Mouse (Mus musculus) kidney, embryonic 16.5 days (tissue): Measurements from ENCODE around the gene Zfp619. TPM values are rescaled to one million over a fixed set of nuclear protein-coding genes. Genes with fewer than 3 reads are reported as not detected.

Experiments
- ATAC-seq: fragments of 200-750 bp; cut with Nextera tagmentation; 2 replicates; pipeline ENCODE4 v1.8.0; 2017; ENCODE audit warnings: moderate TSS enrichment; ENCODE audit not compliant: low FRiP score, low TSS enrichment
- H3K27ac ChIP-seq: fragments of 300-500 bp; sonication (generic); 2 replicates; pipeline ENCODE4 v1.5.1; 2014; ENCODE audit warnings: low read length
- H3K27me3 ChIP-seq: fragments of 300-500 bp; sonication (generic); 2 replicates; pipeline ENCODE4 v1.6.1; 2014; ENCODE audit warnings: low read length, control low read depth, mixed read lengths; ENCODE audit not compliant: insufficient read depth
- H3K36me3 ChIP-seq: fragments of 300-500 bp; sonication (generic); 2 replicates; pipeline ENCODE4 v1.6.1; 2014; ENCODE audit warnings: low read length, control low read depth, mixed read lengths; ENCODE audit not compliant: insufficient read depth
- H3K4me1 ChIP-seq: fragments of 300-500 bp; sonication (generic); 2 replicates; pipeline ENCODE4 v1.6.1; 2014; ENCODE audit warnings: low read length, control low read depth, mixed read lengths; ENCODE audit not compliant: insufficient read depth
- H3K4me2 ChIP-seq: fragments of 300-500 bp; sonication (generic); replicated peaks from 2 replicates; pipeline ENCODE4 v1.6.1; 2014; ENCODE audit warnings: low read depth, low read length
- H3K4me3 ChIP-seq: fragments of 300-500 bp; sonication (generic); 2 replicates; pipeline ENCODE4 v1.5.1; 2014; ENCODE audit warnings: mild to moderate bottlenecking, low read length
- H3K9ac ChIP-seq: fragments of 300-500 bp; sonication (generic); replicated peaks from 2 replicates; pipeline ENCODE4 v1.6.1; 2014; ENCODE audit warnings: low read length
- H3K9me3 ChIP-seq: fragments of 300-500 bp; sonication (generic); 2 replicates; pipeline ENCODE4 v1.6.1; 2016; ENCODE audit warnings: low read length, control low read depth
- WGBS: fragments of 180-500 bp; shearing (Covaris S2); extraction: QIAGEN DNeasy Blood & Tissue Kit; methylation state at CpG from one replicate; pipeline ENCODE4 v1.1.7; 2014; 5-methylcytosine and 5-hydroxymethylcytosine counted together
- polyA plus RNA-seq: library from polyadenylated mRNA; unstranded; fragments of >200 nt; fragmentation: Nextera tagmentation; extraction: Ambion mirVana; gene quantifications from 2 replicates; pipeline ENCODE4 v1.2.1, GENCODE M21; 2015

Zfp619 gene
- polyA plus RNA-seq: 2.0 and 2.3 TPM in 2 replicates

- Histone ChIP-seq H3K27ac (peak within 1 kb of the TSS; percentile 98), H3K9ac (peak within 1 kb of the TSS; percentile 84), H3K27me3 (no peaks in the 10 kb centered on the region), H3K9me3 (no peaks in the 10 kb centered on the region), H3K36me3 (no peaks in the 10 kb centered on the region), H3K4me2 (peak within 1 kb of the TSS; percentile 67), H3K4me1 (no peaks in the 10 kb centered on the region), H3K4me3 (peak within 1 kb of the TSS; percentile 65)
- under 1% methylated on average over 43 of the region's 43 CpGs for WGBS
- peak; percentile 98 for ATAC-seq
These were observed at the start of gene Zfp619 for GRCm38 (mm10) chr7:39517616-39518177. Zfp619 (plus strand) TSS chr7:39517766.

- Histone ChIP-seq H3K9me3 (peaks cover 7% of the 10 kb centered on the region), H3K27me3 (no peaks in the 10 kb centered on the region), H3K36me3 (peaks cover 24% of the 10 kb centered on the region), H3K4me1 (no peaks in the 10 kb centered on the region), H3K4me2 (no peak overlapping the region), H3K4me3 (no peak overlapping the region), H3K9ac (no peak overlapping the region), H3K27ac (no peak overlapping the region)
- 83% methylated on average over 2 of the region's 2 CpGs for WGBS
- no peak for ATAC-seq
These were observed 38.6 kb upstream of the Zfp619 start for GRCm38 (mm10) chr7:39479013-39479412.

GRCm38 (mm10) chr7:39484384-39484783, 33.2 kb upstream of the Zfp619 start:
- no peak for ATAC-seq
- Histone ChIP-seq H3K9ac (no peak overlapping the region), H3K27me3 (no peaks in the 10 kb centered on the region), H3K36me3 (no peaks in the 10 kb centered on the region), H3K27ac (no peak overlapping the region), H3K4me1 (0 out of 2 replicates have a peak, but pooled peaks cover 3% of the 10 kb centered on the region), H3K9me3 (no peaks in the 10 kb centered on the region), H3K4me3 (no peak overlapping the region), H3K4me2 (no peak overlapping the region)
- 56% methylated on average over 6 of the region's 6 CpGs for WGBS

- no peaks in the 10 kb centered on the region for H3K36me3 ChIP-seq
- H3K27ac ChIP-seq: no peak overlapping the region
- no peaks in the 10 kb centered on the region for H3K27me3 ChIP-seq
- peak overlapping the region; percentile 63 for H3K9ac ChIP-seq
- 14% methylated on average over 23 of the region's 23 CpGs for WGBS
- no peaks in the 10 kb centered on the region for H3K9me3 ChIP-seq
- peak overlapping the region; percentile 52 for H3K4me3 ChIP-seq
- H3K4me1 ChIP-seq: 0 out of 2 replicates have a peak, but pooled peaks cover 3% of the 10 kb centered on the region
- ATAC-seq: peak; percentile 76
- peak overlapping the region; percentile 78 for H3K4me2 ChIP-seq
These were observed 30.3 kb upstream of the Zfp619 start for GRCm38 (mm10) chr7:39487159-39487853.

- no peaks in the 10 kb centered on the region for H3K9me3 ChIP-seq
- no peaks in the 10 kb centered on the region for H3K36me3 ChIP-seq
- WGBS: 30% methylated on average over 9 of the region's 9 CpGs
- H3K4me2 ChIP-seq: peak overlapping the region; percentile 78
- peak overlapping the region; percentile 52 for H3K4me3 ChIP-seq
- H3K27ac ChIP-seq: no peak overlapping the region
- ATAC-seq: no peak
- H3K4me1 ChIP-seq: 0 out of 2 replicates have a peak, but pooled peaks cover 3% of the 10 kb centered on the region
- no peaks in the 10 kb centered on the region for H3K27me3 ChIP-seq
- H3K9ac ChIP-seq: peak overlapping the region; percentile 63; the same call in 1 of the 2 replicates
These were observed 29.7 kb upstream of the Zfp619 start for GRCm38 (mm10) chr7:39487854-39488205.

- no peak overlapping the region for H3K4me2 ChIP-seq
- no peaks in the 10 kb centered on the region for H3K4me1 ChIP-seq
- H3K9ac ChIP-seq: no peak overlapping the region
- 0 out of 2 replicates have a peak, but pooled peaks cover 2% of the 10 kb centered on the region for H3K9me3 ChIP-seq
- no peaks in the 10 kb centered on the region for H3K27me3 ChIP-seq
- no peak overlapping the region for H3K4me3 ChIP-seq
- WGBS: 91% methylated on average over 3 of the region's 3 CpGs
- 0 out of 2 replicates have a peak, but pooled peaks cover 3% of the 10 kb centered on the region for H3K36me3 ChIP-seq
- no peak overlapping the region for H3K27ac ChIP-seq
- no peak for ATAC-seq
These were observed 22.9 kb upstream of the Zfp619 start for GRCm38 (mm10) chr7:39494646-39495045.

GRCm38 (mm10) chr7:39504100-39504499, 13.5 kb upstream of the Zfp619 start:
- Histone ChIP-seq H3K4me2 (no peak overlapping the region), H3K4me1 (no peaks in the 10 kb centered on the region), H3K27ac (no peak overlapping the region), H3K36me3 (no peaks in the 10 kb centered on the region), H3K9ac (no peak overlapping the region), H3K4me3 (no peak overlapping the region), H3K9me3 (no peaks in the 10 kb centered on the region), H3K27me3 (no peaks in the 10 kb centered on the region)
- 86% methylated on average over 1 of the region's 1 CpGs for WGBS
- ATAC-seq: no peak

GRCm38 (mm10) chr7:39518362-39518761, 796 bp downstream of the Zfp619 start:
- ATAC-seq: no peak
- H3K9ac ChIP-seq: no peak overlapping the region

GRCm38 (mm10) chr7:39523703-39524424, 6.3 kb downstream of the Zfp619 start:
- no peak for ATAC-seq
- WGBS: 89% methylated on average over 1 of the region's 1 CpGs

More at GRCm38 (mm10) chr7:39518362-39518761, 796 bp downstream of the Zfp619 start:
- Histone ChIP-seq H3K9me3 (no peaks in the 10 kb centered on the region), H3K4me3 (peak overlapping the region; percentile 65), H3K4me2 (peak overlapping the region; percentile 67; the same call in 1 of the 2 replicates), H3K27ac (no peak overlapping the region), H3K36me3 (no peaks in the 10 kb centered on the region), H3K4me1 (no peaks in the 10 kb centered on the region), H3K27me3 (no peaks in the 10 kb centered on the region)
- 78% methylated on average over 12 of the region's 12 CpGs for WGBS

More at GRCm38 (mm10) chr7:39523703-39524424, 6.3 kb downstream of the Zfp619 start:
- Histone ChIP-seq H3K27me3 (no peaks in the 10 kb centered on the region), H3K9me3 (no peaks in the 10 kb centered on the region), H3K4me3 (no peak overlapping the region), H3K27ac (no peak overlapping the region), H3K4me1 (no peaks in the 10 kb centered on the region), H3K36me3 (no peaks in the 10 kb centered on the region), H3K4me2 (no peak overlapping the region), H3K9ac (no peak overlapping the region)
